Mouse (Mus musculus) forebrain, embryonic 10.5 days (tissue): ENCODE measurements at regions not wholly inside any gene's neighbourhood (a gene's known extent, or its start where the extent isn't known, plus 50 kb on each side); places are given as distances from the start of the nearest gene placed in this dataset.

ENCODE experiments used
- DNase-seq: peaks from one replicate; pipeline ENCODE4 v3.0.0-alpha.2; 2017; ENCODE audit warnings: low spot score; ENCODE audit errors: extremely low spot score
- H3K27ac ChIP-seq: fragments of 300-500 bp; sonication (generic); 2 replicates; pipeline ENCODE4 v1.5.1; 2016; ENCODE audit warnings: mild to moderate bottlenecking
- H3K27me3 ChIP-seq: fragments of 300-500 bp; sonication (generic); 2 replicates; pipeline ENCODE4 v1.6.1; 2016; ENCODE audit warnings: mild to moderate bottlenecking; ENCODE audit not compliant: poor library complexity, severe bottlenecking
- H3K36me3 ChIP-seq: fragments of 300-500 bp; sonication (generic); replicated peaks from 2 replicates; pipeline ENCODE4 v1.6.1; 2016; ENCODE audit warnings: mild to moderate bottlenecking, moderate library complexity
- H3K4me1 ChIP-seq: fragments of 300-500 bp; sonication (generic); 2 replicates; pipeline ENCODE4 v1.6.1; 2016
- H3K4me3 ChIP-seq: fragments of 300-500 bp; sonication (generic); 2 replicates; pipeline ENCODE4 v1.5.1; 2016; ENCODE audit warnings: mild to moderate bottlenecking, moderate library complexity
- H3K9me3 ChIP-seq: fragments of 300-500 bp; sonication (generic); 2 replicates; pipeline ENCODE4 v1.6.1; 2016; ENCODE audit warnings: mild to moderate bottlenecking, moderate library complexity
- WGBS: fragments of 180-500 bp; shearing (Covaris S2); methylation state at CpG from one replicate; pipeline ENCODE4 v1.1.7; 2016; 5-methylcytosine and 5-hydroxymethylcytosine counted together

DNA sequence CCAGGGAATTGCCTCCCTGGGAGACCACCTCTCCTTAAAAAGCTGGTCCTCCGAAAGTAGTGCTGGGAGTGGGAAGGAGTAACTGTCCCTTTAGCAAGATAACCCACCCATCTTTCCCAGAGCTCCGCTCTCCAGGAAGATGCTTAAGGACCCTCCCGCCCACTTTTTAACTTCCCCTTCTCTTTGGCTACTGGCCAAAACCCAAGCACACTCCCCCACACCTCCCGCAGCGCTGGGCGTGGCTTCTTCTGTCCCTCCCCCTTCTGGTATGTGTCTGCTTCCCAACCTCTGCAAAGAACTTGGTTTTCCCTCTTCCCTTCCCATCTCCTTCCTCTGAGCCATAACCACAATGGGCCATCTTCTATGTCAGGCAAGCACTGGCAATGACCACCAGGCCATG is 85.4 kb downstream of the Rpap3 start:
- Histone ChIP-seq H3K4me3 (no peak overlapping the region), H3K4me1 (no peaks in the 10 kb centered on the region), H3K9me3 (no peaks in the 10 kb centered on the region), H3K36me3 (no peaks in the 10 kb centered on the region), H3K27ac (no peak overlapping the region), H3K27me3 (no peaks in the 10 kb centered on the region)
- WGBS = 72% methylated on average over 6 of the region's 6 CpGs
- no peak for DNase-seq

DNA sequence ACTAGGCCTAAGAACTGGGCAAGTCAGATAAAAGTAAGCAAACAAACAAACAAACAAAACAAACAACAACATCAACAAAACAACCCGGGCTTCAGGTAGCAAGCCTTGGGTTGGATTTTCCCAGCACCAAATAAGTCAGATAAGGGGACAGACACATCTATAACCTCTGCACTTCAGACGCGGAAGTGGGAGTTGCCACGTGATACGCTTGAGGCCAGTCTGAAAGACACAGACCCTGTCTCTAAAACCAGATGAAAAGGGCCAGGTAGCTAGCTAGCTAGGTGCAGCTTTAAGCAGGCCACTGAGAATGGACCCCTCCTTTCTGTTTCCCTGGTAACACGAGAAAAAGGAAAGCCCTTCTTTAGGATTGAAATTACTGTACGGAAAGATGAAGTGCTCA is 85.9 kb downstream of the Rpap3 start:
- Histone ChIP-seq H3K27ac (no peak overlapping the region), H3K27me3 (no peaks in the 10 kb centered on the region), H3K4me3 (no peak overlapping the region), H3K9me3 (no peaks in the 10 kb centered on the region), H3K36me3 (no peaks in the 10 kb centered on the region), H3K4me1 (no peaks in the 10 kb centered on the region)
- WGBS = 86% methylated on average over 7 of the region's 7 CpGs
- no peak for DNase-seq

DNA sequence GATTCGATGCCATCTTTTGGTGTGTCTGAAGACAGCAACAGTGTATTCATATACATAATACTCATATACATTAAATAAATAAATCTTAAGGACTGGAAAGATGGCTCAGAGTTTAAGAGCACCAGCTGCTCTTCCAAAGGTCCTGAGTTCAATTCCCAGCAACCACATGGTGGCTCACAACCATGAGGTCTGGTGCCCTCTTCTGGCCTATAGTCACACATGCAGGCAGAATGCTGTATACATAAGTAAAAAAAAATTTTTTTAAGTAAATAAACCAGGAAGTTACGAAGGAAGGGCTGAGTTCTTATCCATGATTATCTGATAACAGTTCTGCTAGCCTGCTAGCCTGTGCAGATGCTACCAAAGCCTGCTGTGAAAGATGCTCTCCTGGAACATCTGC is 93.3 kb downstream of the Rpap3 start:
- no peak overlapping the region for H3K4me3 ChIP-seq
- WGBS = 90% methylated on average over 2 of the region's 2 CpGs

DNA sequence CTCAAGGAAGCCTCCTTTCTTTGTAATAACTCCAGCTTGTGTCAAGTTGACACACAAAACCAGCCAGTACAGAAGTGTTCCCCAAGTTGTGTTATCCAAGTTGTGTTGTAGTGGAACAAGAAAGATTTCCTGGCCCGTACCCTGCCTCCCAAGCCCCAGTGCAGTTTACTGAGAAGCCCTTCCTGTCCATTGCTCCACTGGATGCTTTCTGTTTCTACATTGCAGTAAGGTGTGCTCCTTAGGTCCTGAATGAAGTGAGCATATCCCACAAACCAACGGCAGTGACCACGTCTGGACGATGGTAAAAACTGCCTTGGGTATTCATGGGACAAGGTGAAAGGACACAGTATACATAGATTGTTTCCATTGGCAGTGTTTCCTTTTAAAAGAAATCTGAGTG is 94.9 kb downstream of the Rpap3 start:
- Histone ChIP-seq H3K36me3 (no peaks in the 10 kb centered on the region), H3K4me1 (peaks cover 38% of the 10 kb centered on the region), H3K27me3 (peaks cover 29% of the 10 kb centered on the region), H3K4me3 (no peak overlapping the region), H3K9me3 (peaks cover 4% of the 10 kb centered on the region; the same call in 1 of the 2 replicates), H3K27ac (no peak overlapping the region)
- 90% methylated on average over 4 of the region's 4 CpGs for WGBS
- DNase-seq = no peak

More for the DNA sequence above, 93.3 kb downstream of the Rpap3 start:
- H3K9me3 ChIP-seq = peaks cover 4% of the 10 kb centered on the region; the same call in 1 of the 2 replicates
- peaks cover 23% of the 10 kb centered on the region for H3K4me1 ChIP-seq
- peaks cover 24% of the 10 kb centered on the region for H3K27me3 ChIP-seq
- DNase-seq = no peak
- H3K27ac ChIP-seq = no peak overlapping the region
- no peaks in the 10 kb centered on the region for H3K36me3 ChIP-seq

DNA sequence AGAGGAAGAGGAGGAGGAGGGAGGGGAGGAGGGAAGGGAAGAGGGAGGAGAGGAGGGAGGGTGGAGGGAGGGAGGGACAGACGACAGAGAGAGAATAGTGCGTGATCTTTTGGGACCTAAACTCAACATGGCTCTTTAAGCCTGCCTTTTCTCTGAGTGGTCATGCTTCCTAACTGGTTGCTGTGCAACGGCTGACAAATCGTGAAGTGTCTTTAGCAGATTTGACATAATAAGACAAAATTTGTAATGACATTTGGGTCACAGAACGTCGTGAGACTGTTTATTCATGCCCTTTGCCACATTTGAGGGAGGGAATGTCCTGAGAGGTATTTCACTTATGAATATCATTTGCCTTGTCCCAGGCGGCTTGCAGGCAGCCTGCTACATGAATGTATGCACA is 96.1 kb downstream of the Rpap3 start:
- H3K27ac ChIP-seq = no peak overlapping the region
- 89% methylated on average over 7 of the region's 7 CpGs for WGBS
- H3K36me3 ChIP-seq = no peaks in the 10 kb centered on the region
- H3K4me3 ChIP-seq = no peak overlapping the region
- no peak for DNase-seq
- H3K9me3 ChIP-seq = peaks cover 4% of the 10 kb centered on the region; the same call in 1 of the 2 replicates
- H3K27me3 ChIP-seq = peaks cover 42% of the 10 kb centered on the region
- H3K4me1 ChIP-seq = peaks cover 39% of the 10 kb centered on the region

DNA sequence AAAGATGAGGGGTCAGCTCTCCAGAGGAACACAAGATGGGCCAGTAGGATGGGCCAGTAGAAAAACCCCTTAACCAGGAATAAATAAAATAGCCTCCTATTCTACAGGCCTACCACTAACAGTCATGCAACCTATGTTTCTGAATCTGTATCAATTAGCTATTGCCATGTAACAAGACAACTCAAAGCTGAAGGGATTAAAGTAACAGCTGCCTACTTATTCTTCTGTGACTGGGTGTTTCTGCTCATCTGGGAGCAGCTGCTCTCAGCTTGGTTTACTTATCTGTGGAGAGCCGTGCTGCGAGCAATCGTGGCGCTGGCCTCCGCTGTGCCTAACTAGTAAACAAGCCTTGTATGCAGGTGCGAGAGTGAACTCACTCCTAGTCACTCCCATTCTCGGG is 97.0 kb downstream of the Rpap3 start:
- DNase-seq = no peak
- 92% methylated on average over 7 of the region's 7 CpGs for WGBS
- H3K4me1 ChIP-seq = peaks cover 35% of the 10 kb centered on the region

DNA sequence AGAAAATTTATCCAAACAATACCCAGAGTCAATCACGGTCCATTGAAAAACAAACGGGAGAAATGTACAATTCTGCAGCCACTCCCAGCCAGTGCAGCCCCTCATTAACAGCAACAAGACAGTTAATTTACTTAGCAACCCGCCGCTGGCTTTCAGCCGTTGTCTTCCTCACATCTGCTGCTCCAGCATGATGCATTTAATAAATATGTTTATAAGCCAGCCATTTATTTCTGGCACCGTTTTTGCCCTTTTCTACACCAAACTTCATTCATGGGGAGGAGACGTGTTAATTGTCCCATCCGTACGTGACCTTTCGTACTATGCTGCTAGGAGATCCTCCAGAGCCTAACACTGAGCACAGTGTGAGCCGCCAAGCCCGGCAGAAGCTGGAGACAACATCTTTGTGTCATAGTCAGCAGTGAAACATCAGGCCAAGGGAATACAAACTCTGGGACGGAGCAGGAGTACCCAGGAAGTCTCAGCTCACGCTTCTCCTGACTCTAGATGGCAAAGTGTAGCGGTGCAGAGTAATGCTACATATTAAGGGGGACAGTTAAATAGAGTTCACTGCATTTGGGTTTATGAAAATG is 97.9 kb downstream of the Rpap3 start:
- Histone ChIP-seq H3K27me3 (peaks cover 46% of the 10 kb centered on the region), H3K36me3 (no peaks in the 10 kb centered on the region), H3K9me3 (peaks cover 4% of the 10 kb centered on the region; the same call in 1 of the 2 replicates), H3K4me1 (peaks cover 26% of the 10 kb centered on the region), H3K27ac (0 out of 2 replicates have a peak overlapping the region, but pooled peaks have one; percentile 5), H3K4me3 (peak overlapping the region; percentile 48; the same call in 1 of the 2 replicates)
- no peak for DNase-seq
- 69% methylated on average over 15 of the region's 15 CpGs for WGBS

More for the DNA sequence above, 97.0 kb downstream of the Rpap3 start:
- no peak overlapping the region for H3K27ac ChIP-seq
- no peak overlapping the region for H3K4me3 ChIP-seq
- H3K36me3 ChIP-seq = no peaks in the 10 kb centered on the region
- peaks cover 46% of the 10 kb centered on the region for H3K27me3 ChIP-seq
- peaks cover 4% of the 10 kb centered on the region; the same call in 1 of the 2 replicates for H3K9me3 ChIP-seq

DNA sequence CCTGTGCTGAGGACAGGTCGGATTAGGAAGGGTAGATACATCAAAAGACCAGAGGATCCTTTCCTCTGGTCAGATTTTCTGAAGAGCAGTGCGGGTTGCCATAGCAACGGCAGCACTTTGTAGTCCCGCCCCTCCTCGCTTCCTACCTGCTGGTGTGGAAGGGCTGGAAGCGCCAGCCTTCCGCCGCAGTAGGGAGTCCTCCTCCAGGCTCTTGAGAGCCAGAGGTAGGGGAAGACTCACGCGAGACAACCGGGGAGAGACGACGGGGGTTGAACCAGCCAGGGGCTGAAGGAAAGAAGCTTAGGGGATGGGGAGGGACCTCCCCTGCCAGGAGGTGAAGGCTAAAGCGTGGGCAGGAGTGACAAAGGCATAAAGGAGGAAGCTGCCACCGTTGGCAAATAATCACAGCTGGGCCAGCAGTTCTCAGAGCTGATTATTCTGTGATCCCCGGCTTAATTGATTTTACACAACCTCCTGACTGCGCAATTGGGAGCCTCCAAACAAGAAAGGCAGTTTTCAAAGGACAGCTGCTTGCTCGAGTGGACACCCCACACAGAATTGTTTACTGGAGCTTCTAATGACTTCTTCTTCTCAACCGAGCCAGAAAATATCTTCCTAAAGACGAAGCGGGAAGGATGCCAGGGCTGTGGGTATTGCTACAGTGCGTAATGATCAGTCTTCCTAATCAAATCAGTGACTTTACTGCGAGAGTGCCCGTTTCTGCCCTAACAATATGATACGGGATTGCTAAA is 98.8 kb downstream of the Rpap3 start:
- peak; percentile 73 for DNase-seq
- Histone ChIP-seq H3K27me3 (peaks cover 46% of the 10 kb centered on the region), H3K36me3 (no peaks in the 10 kb centered on the region), H3K9me3 (peaks cover 4% of the 10 kb centered on the region; the same call in 1 of the 2 replicates), H3K27ac (peak overlapping the region; percentile 80), H3K4me3 (peak overlapping the region; percentile 48), H3K4me1 (peaks cover 23% of the 10 kb centered on the region)
- WGBS = 4% methylated on average over 25 of the region's 25 CpGs

DNA sequence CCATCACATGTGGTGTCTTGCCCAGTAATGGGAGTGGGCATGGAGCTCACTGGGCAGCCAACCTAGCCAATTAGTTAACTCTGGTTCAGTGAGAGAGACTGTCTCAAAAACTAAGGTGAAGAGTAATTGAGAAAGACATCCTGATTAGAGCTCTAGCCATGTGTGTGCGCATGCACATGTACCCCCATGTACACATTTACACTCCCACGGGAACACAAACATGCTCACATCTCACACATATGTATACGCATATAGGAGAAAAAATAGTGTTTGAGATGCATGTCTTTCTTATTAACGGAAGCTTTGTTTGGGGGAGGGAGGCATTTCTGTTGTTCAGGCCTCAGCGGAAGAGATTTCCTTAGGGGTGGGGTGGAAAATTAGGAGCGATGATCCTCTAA is 99.4 kb downstream of the Rpap3 start:
- Histone ChIP-seq H3K27ac (peak overlapping the region; percentile 80), H3K4me3 (peak overlapping the region; percentile 48), H3K36me3 (no peaks in the 10 kb centered on the region), H3K27me3 (peaks cover 46% of the 10 kb centered on the region), H3K4me1 (peaks cover 23% of the 10 kb centered on the region), H3K9me3 (peaks cover 4% of the 10 kb centered on the region; the same call in 1 of the 2 replicates)
- WGBS = 40% methylated on average over 6 of the region's 6 CpGs
- DNase-seq = no peak

DNA sequence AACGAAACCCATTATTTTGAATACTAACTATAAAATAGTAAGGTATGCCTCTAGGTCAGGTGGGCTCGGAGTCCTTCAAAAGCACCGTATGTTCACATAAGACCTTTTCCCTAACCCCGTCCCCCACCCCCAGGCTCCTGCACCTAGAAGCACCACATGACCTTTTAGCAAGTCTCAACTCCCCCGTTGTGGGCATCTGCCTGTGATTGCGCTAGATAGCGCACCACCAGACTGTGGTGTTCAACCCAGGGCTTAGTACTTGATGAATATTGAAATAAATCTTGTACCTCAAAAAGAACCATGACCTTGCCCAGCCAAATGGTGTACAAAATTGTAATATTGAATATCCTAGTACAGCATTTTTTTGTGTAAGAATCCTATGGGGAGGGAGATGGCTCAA is 99.8 kb downstream of the Rpap3 start:
- Histone ChIP-seq H3K27me3 (peaks cover 46% of the 10 kb centered on the region), H3K36me3 (no peaks in the 10 kb centered on the region), H3K27ac (0 out of 2 replicates have a peak overlapping the region, but pooled peaks have one; percentile 80), H3K4me1 (peaks cover 23% of the 10 kb centered on the region), H3K4me3 (no peak overlapping the region), H3K9me3 (peaks cover 4% of the 10 kb centered on the region; the same call in 1 of the 2 replicates)
- no peak for DNase-seq
- 89% methylated on average over 7 of the region's 7 CpGs for WGBS

DNA sequence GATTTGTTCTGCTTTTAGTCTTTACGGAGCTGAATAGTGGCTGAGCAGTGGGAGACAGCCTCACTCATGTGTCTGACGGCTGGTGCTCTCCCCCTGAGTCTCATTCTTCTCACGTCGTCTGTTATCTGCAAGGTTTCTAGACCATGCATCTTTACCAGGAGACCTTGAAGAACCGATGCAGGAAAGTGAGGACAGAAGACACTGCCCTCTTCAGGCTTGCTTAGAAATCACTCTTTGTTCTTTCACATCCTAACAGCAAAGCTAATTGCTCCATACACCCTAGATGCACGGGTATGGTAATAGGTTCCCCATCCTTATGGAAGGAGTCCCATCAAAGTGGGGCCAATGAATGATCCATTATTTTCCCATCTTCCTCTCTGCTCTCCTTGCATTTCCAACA is 102.1 kb downstream of the Rpap3 start:
- H3K27me3 ChIP-seq = peaks cover 34% of the 10 kb centered on the region
- H3K27ac ChIP-seq = no peak overlapping the region
- no peak overlapping the region for H3K4me3 ChIP-seq
- H3K36me3 ChIP-seq = no peaks in the 10 kb centered on the region
- peaks cover 23% of the 10 kb centered on the region for H3K4me1 ChIP-seq
- no peak for DNase-seq
- H3K9me3 ChIP-seq = peaks cover 4% of the 10 kb centered on the region; the same call in 1 of the 2 replicates
- 58% methylated on average over 6 of the region's 6 CpGs for WGBS

DNA sequence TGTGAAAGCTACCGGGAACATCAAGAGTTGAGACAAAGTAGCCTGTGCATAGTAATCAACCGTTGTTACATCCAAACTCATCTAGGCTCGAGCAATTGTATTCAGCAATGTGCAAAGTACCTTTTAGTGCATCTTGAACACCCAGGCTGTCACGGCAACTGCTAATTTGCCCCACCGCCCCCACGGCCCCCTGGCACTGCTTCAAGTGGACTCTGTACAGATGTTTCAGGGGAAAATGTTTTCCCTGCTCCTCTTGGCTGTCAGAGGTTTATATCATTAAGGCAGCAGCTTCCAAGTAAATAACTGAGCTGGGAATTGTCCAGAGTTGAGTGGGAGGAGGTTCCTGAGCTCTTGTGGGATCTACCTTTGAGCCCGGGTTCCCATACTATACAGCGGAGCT is 107.4 kb downstream of the Rpap3 start:
- WGBS = 88% methylated on average over 8 of the region's 8 CpGs
- no peaks in the 10 kb centered on the region for H3K27me3 ChIP-seq
- H3K36me3 ChIP-seq = no peaks in the 10 kb centered on the region
- no peaks in the 10 kb centered on the region for H3K9me3 ChIP-seq
- H3K4me3 ChIP-seq = no peak overlapping the region
- no peak for DNase-seq
- peaks cover 22% of the 10 kb centered on the region for H3K4me1 ChIP-seq
- no peak overlapping the region for H3K27ac ChIP-seq

DNA sequence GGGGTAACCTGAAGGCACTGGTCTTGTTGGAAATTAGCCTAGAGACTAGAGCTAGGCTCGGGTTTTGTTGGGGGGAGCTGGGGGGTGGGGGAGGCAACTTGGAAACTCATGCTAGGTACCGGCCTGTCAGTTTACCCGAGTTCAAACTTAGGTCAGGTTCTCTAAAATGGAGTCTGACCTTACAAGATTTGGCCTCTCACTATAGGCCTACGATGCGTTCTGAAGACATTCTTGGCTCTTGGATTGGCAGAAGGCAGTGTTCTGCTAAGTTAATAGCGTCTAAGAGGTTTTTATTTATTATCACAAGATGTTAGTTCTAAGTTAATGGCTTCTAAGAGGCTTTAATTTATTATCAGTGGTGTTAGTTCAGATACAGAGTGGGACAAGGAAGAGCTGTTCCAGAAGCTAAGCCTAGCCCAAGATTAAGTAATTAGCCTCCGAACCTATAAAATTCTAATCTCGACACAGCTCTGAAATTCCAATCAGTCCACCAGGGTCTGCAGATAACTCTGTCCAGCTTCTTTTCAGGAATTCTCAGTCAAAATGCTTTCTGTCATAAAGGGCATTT is 109.0 kb downstream of the Rpap3 start:
- Histone ChIP-seq H3K4me1 (peaks cover 32% of the 10 kb centered on the region), H3K4me3 (no peak overlapping the region), H3K9me3 (no peaks in the 10 kb centered on the region), H3K27me3 (no peaks in the 10 kb centered on the region), H3K36me3 (no peaks in the 10 kb centered on the region), H3K27ac (no peak overlapping the region)
- no peak for DNase-seq
- 86% methylated on average over 8 of the region's 8 CpGs for WGBS
